Mouse (Mus musculus) retina, postnatal 1 day (tissue): ENCODE data around the gene Tbcel.

Experiments used
- DNase-seq: peaks from one replicate; pipeline ENCODE4 v3.0.0-alpha.2; 2012

Tbcel gene

DNA sequence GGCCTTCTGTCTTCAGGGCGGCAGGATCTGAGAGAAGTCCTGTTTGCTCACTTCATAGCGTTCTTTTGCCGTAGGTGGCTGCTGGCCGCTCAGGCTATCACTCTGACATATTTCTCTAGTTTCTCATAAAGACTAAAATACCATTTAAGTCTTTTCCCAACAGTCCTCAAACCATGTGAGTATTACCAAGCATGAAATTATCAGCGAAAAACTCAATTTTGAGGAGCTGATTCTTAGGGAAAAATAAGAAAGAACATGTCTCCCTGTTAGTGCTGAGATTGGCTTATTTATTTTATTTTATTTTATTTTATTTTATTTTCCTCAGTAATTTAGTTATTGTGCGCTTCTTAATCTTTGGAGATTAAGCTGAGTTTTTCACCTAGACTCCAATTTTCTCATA, at the start of gene Tbcel:
TSS of gene Tbcel (minus strand) at position 101 of the 400 bp plus-strand sequence.
- DNase-seq = no peak

DNA sequence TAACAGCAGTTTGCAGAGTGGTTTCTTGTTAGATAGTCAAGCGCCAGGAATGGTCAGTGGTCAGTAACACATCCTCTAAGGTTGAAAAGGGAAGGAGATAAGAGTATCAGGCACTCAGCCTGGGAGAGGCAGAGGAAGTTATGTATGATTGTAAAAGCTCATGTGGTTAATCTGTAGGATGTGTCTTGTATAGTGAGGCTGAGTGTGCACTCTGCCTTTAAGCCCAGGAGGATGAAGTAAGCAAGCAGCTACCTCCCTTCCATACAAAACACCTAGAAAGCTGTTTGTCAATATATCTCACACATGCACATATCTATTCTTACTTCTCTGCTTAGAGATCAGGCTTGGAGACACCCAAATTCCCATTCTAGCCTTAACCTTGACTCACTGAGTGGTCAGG, 47.6 kb upstream of the Tbcel start:
- no peak for DNase-seq

- DNase-seq = peak; percentile 88
Observed at GRCm38 (mm10) chr9:42550116-42550515, 42.5 kb upstream of the Tbcel start.

GRCm38 (mm10) chr9:42548981-42549380, 41.4 kb upstream of the Tbcel start:
- no peak for DNase-seq

DNA sequence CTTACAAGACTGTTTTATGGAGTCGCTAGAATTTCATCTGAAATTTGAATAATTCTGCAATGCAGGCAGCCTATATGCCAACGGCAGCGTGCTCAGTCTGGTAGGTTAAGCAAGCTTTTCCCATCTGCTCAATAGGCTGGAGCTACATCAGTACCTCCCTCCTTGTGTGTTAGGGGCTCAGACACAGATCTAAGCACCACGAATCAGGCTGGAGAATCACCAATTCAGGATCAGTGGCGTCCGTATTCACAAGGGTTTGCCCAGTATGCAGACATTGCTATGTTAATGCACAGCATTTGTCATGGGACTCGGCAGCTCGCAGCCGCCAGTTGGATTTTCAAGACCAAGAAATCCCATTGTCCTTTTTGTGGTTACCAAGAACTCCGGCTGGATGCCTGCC, 36.9 kb upstream of the Tbcel start:
- no peak for DNase-seq

- no peak for DNase-seq
Observed at GRCm38 (mm10) chr9:42533491-42533890, 25.9 kb upstream of the Tbcel start.

- no peak for DNase-seq
Observed at GRCm38 (mm10) chr9:42533041-42533440, 25.4 kb upstream of the Tbcel start.

DNA sequence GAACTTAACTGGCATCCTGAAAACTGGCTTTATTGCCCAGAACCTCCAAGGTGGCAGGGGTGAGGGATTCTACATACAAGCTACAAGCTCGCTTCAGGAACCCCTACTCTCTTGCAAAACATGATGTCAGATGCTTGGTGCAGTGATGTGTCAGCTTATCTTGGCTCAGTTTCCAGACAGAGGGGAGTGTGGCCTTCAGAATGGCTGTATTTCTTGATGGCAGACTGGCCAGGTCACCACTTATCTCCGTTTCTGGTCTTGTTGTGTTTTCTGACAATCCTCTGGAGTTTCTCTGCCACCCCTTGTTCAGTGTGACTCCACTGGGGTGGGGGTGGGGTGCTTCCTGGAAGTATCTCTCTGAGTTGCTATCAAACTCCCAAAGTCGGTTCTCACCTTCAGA, 24.3 kb upstream of the Tbcel start:
- no peak for DNase-seq

GRCm38 (mm10) chr9:42530221-42531152, 22.9 kb upstream of the Tbcel start:
- no peak for DNase-seq

DNA sequence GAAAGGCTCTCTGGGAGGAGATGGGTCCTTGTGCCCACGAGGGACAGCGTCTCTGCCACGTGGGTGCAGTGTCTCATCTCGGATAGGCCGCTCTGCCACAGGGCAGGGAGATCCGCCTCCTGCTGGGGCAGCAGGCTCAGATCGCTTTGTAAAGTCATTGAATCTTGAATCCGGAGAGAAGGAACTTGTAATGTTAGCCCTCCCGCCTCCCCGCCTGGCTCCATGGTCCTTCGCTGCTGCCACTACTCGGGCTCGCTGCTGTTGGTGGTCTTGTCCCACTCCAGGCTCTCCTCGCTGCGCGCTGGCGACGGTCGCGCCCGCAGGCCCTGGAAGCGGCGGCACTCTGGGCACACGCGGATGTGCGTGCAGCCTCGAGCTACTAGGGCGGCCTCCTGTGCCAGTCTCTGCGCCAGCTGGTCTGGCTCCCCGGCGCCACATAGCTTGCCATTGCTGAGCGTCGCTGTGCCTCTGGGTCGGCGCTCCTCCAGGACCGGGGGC, 13.0 kb upstream of the Tbcel start:
- peak; percentile 74 for DNase-seq

DNA sequence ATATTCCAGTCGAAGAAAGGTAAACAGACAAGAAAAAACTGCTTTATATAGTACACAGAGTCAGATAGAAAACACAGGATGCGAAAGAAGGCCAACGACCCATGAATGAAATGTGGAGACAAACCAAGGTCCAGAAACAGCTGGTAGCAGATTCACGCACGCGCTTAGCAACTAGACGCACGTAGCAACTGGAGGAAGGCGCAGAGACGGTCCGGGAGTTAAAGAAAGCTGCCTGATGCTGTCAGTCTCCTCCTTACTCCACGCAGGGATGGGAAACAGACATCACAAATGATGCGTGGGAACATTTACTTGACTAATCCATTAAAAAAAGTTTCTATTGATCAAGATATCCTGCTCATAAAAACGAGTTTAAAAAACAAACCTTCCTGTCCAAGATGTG, 10.6 kb upstream of the Tbcel start:
- DNase-seq = no peak

DNA sequence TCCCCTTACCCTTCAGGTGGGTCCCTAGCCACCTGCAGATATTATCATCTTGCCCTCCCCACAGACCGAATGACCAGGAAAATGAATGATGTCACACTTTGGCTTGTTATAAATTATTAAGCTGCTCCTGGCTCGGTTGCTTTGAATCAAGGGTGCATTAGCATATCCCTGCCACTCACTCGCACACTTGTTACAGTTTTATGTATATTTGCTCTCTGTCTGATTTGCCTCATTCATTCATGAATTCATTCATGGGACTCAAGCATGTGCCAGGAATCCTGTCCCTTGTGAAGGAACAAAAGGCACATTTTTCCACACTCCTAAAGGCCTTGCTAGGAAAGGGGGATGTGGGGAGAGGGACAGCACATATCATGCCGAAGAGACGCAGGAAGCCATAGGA, 5.5 kb upstream of the Tbcel start:
- no peak for DNase-seq

GRCm38 (mm10) chr9:42512312-42512711, 4.7 kb upstream of the Tbcel start:
- DNase-seq = no peak

- DNase-seq = no peak
Observed at GRCm38 (mm10) chr9:42508235-42508634, 626 bp upstream of the Tbcel start.

DNA sequence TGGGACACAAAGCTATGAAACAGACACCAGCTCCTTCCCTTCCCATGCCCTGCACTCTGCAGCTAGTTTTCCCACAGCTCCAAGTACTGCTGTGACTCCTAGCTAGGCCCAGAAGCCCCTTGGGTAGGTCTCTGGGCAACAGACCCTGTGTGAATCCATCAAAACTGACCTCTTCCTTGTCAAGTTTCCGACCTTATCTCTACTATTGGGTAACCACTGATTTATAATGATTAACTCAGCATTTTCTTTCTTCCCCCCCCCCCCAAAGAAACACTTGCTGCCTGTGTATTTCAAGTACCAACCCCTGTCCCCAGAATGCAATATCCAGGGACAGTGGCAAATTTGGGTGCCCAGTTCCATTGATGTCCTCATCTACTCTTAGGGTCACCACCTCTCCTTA, 587 bp downstream of the Tbcel start:
- no peak for DNase-seq

DNA sequence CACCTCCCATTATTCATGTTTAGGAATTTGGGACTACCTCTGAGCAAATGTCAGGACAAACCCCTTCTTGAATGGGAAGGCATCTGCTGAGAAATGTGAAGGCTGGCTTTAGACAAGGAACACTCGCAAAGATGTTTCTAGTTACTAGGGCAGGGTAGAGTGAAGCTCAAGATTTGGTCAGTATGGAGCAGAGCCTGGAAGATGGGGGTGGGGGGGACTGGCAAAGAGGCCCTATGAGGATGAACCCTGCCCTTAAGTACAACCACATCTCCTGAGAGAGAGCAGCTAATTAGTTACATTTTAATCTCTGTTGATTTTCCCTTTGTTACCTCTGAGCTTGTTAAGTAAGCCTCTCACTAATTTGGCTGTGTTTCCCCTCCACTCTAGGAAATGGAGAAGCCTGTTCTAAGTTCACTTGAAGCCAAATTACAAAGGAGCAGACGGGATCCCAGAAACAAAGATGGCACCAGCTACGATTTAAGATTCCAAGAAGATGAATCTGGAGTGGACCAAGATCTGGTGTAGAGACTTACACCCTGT, 2.6 kb downstream of the Tbcel start:
- no peak for DNase-seq

DNA sequence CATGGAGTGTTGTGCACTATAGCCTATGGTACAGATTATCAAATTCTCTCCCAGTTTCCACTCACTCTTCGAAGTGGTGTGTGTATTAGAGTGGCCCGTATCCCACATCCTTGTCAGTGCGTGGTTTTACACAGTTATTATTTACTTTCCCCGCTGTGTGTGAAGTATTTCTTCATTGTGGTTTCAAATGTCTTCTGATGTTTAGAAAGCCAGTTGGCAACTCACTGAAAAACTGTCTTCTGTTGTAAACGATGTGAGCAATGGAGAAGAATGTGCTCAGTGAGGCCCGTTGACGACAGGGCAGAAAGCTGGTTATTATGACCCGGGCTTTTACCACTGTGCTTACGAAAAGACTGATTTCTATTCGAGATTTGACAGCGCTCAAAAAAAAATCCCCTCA, 3.0 kb downstream of the Tbcel start:
- no peak for DNase-seq

DNA sequence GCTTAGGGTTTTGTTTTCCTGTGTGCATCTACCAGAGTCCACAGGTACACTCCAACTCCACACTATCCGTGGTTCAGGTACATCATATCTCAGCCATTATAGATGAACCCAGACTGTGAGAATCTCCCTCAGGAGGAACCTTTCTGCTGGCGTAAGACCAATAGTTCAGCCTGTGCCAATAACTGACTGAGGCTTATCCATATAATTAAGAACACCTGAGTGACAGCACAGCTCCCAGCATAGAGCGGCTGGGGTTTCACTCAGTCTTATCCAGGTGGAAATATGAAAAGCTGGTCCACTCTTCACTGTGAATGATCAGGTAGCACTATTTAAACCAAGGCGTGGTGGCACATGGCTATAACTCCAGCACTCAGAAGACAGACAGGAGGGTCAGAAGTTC, 3.9 kb downstream of the Tbcel start:
- DNase-seq = no peak

DNA sequence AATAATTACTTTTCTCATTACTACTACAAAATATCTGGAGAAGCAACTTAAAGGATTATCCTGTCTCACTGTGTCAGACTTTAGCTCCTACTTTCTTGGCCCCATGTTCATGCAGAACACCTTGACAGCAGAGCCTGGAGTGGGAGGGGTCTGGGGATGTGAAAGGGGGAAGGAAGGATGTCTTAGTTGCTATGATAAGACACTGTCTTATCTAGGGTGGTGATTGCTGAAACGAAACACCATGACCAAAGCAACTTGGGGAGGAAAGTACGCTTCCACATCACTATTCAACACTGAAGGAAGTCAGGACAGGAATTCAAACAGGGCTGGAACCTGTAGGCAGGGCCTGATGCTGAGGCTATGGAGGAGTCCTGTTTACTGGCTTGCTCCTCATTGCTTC, 11.3 kb downstream of the Tbcel start:
- DNase-seq = no peak

DNA sequence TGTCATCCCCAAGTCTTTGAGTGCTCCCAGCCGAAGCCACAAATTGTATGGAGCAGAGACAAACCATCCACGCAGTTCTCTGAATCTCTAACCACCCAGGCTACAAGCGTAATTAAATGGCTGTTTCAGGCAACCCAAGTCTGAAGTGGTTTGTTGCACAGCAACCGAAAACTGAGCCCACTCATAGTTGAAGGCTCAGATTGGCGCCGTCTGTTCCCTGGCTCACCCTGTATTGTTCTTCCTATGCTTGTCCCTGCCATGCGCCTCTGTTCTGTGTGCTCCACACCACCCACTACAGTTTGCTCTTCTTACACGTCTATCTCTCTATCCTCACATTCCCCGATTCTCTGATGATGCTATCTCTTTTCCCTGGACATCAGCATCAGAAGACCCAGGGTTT, 15.8 kb downstream of the Tbcel start:
- no peak for DNase-seq

- no peak for DNase-seq
Observed at GRCm38 (mm10) chr9:42490589-42491382, 16.8 kb downstream of the Tbcel start.

GRCm38 (mm10) chr9:42488071-42488470, 19.5 kb downstream of the Tbcel start:
- DNase-seq = no peak

- no peak for DNase-seq
Observed at GRCm38 (mm10) chr9:42486913-42487312, 20.7 kb downstream of the Tbcel start.

- DNase-seq = no peak
Observed at GRCm38 (mm10) chr9:42484667-42485066, 22.9 kb downstream of the Tbcel start.
